Mouse (Mus musculus) spleen, adult 18-20 months (tissue): ENCODE measurements around the gene Zbtb12.

Source experiments
- DNase-seq, 2 experiments: peaks; one replicate each; pipeline ENCODE4 v3.0.0; 2022; ENCODE audit warnings: mixed read lengths in 2 of 2

Zbtb12 gene

GRCm38 (mm10) chr17:34910982-34911381 is 31.7 kb downstream of the Zbtb12 start:
- no peak for DNase-seq

GRCm38 (mm10) chr17:34911945-34912351 is 32.7 kb downstream of the Zbtb12 start:
- DNase-seq = peak; percentile 72 to 89

GRCm38 (mm10) chr17:34913930-34914665 is 34.8 kb downstream of the Zbtb12 start, which contains the start of gene Slc44a4:
Gene Slc44a4, plus strand, starts transcription at chr17:34914466.
- no peak for DNase-seq

- DNase-seq = no peak
Observed at GRCm38 (mm10) chr17:34915410-34915831, 36.1 kb downstream of the Zbtb12 start.

GRCm38 (mm10) chr17:34916316-34916715 is 37.0 kb downstream of the Zbtb12 start:
- DNase-seq = no peak

- no peak for DNase-seq
Observed at GRCm38 (mm10) chr17:34917188-34917587, 37.9 kb downstream of the Zbtb12 start.

GRCm38 (mm10) chr17:34922939-34923338 is 43.7 kb downstream of the Zbtb12 start:
- DNase-seq = no peak

GRCm38 (mm10) chr17:34924258-34924657 is 45.0 kb downstream of the Zbtb12 start:
- DNase-seq = no peak

GRCm38 (mm10) chr17:34927306-34928019 is 48.2 kb downstream of the Zbtb12 start:
- no peak for DNase-seq

GRCm38 (mm10) chr17:34928841-34929240 is 49.6 kb downstream of the Zbtb12 start:
- no peak for DNase-seq

GRCm38 (mm10) chr17:34931061-34931734 is 51.9 kb downstream of the Zbtb12 start, which contains the start of gene Neu1:
Gene Neu1, plus strand, starts transcription at chr17:34931253.
- peak; percentile 95 to 96 for DNase-seq

- peak; percentile 36 to 50 for DNase-seq
Observed at GRCm38 (mm10) chr17:34931735-34932098, 52.4 kb downstream of the Zbtb12 start.

- DNase-seq = peak in 1 of 2 experiments; percentile 14
Observed at GRCm38 (mm10) chr17:34932287-34932686, 53.0 kb downstream of the Zbtb12 start.

GRCm38 (mm10) chr17:34934031-34934430 is 54.7 kb downstream of the Zbtb12 start:
- DNase-seq = no peak

GRCm38 (mm10) chr17:34934830-34935229 is 55.5 kb downstream of the Zbtb12 start:
- DNase-seq = no peak

GRCm38 (mm10) chr17:34937960-34938505 is 58.8 kb downstream of the Zbtb12 start:
- no peak for DNase-seq

- no peak for DNase-seq
Observed at GRCm38 (mm10) chr17:34941344-34942041, 62.2 kb downstream of the Zbtb12 start.

GRCm38 (mm10) chr17:34943128-34943815 is 64.0 kb downstream of the Zbtb12 start:
- no peak for DNase-seq

GRCm38 (mm10) chr17:34944362-34944761 is 65.1 kb downstream of the Zbtb12 start:
- DNase-seq = no peak
